Mouse (Mus musculus): ENCODE data around the gene Olfr1225. TPM values are rescaled to one million over a fixed set of nuclear protein-coding genes. Genes with fewer than 3 reads are reported as not detected.
"Not testable (repeated sequence)": the region's sequence is repeated elsewhere in the genome, so short reads cannot be mapped to it uniquely, and the experiment has no call there.

The Olfr1225 gene
- polyA plus RNA-seq (2015; fragmentation: Nextera tagmentation; extraction: Ambion mirVana), result not detected in 2 replicates

- no peak within 1 kb of the TSS for H3K27ac ChIP-seq
- ATAC-seq, result no peak
- H3K4me2 ChIP-seq (replicated peaks), result no peak within 1 kb of the TSS
These were observed at the start of gene Olfr1225 for GRCm38 (mm10) chr2:89174569-89174968. Gene Olfr1225 (minus strand): TSS chr2:89174669.

GRCm38 (mm10) chr2:89199948-89200347, 25.5 kb upstream of the Olfr1225 start, which contains the start of gene Olfr1226:
Gene Olfr1226 (minus strand): TSS chr2:89200048.
- Histone ChIP-seq H3K9ac (replicated peaks) (no peak within 1 kb of the TSS), H3K27ac (no peak within 1 kb of the TSS), H3K9me3 (no peaks in the 10 kb centered on the region), H3K4me1 (replicated peaks) (no peaks in the 10 kb centered on the region), H3K27me3 (no peaks in the 10 kb centered on the region), H3K36me3 (no peaks in the 10 kb centered on the region), H3K4me2 (replicated peaks) (no peak within 1 kb of the TSS), H3K4me3 (replicated peaks) (no peak within 1 kb of the TSS)
- no peak for ATAC-seq
- 72% methylated on average over 2 of the region's 2 CpGs for WGBS

More at GRCm38 (mm10) chr2:89174569-89174968, at the start of gene Olfr1225:
- H3K4me1 ChIP-seq (replicated peaks), result no peaks in the 10 kb centered on the region
- no peaks in the 10 kb centered on the region for H3K27me3 ChIP-seq
- H3K9me3 ChIP-seq, result no peaks in the 10 kb centered on the region
- no peak within 1 kb of the TSS for H3K9ac ChIP-seq (replicated peaks)
- H3K4me3 ChIP-seq (replicated peaks), result no peak within 1 kb of the TSS
- no peaks in the 10 kb centered on the region for H3K36me3 ChIP-seq
- 93% methylated on average over 1 of the region's 1 CpGs for WGBS

- Histone ChIP-seq H3K27ac (no peak overlapping the region), H3K4me3 (replicated peaks) (no peak overlapping the region), H3K27me3 (no peaks in the 10 kb centered on the region), H3K4me2 (replicated peaks) (no peak overlapping the region), H3K9me3 (no peaks in the 10 kb centered on the region), H3K9ac (replicated peaks) (no peak overlapping the region), H3K36me3 (no peaks in the 10 kb centered on the region), H3K4me1 (replicated peaks) (no peaks in the 10 kb centered on the region)
- no peak for ATAC-seq
- WGBS, result 94% methylated on average over 3 of the region's 3 CpGs
These were observed 22.0 kb upstream of the Olfr1225 start for GRCm38 (mm10) chr2:89196325-89196982.

GRCm38 (mm10) chr2:89164711-89165110, 9.8 kb downstream of the Olfr1225 start:
- ATAC-seq, result not testable (repeated sequence)

GRCm38 (mm10) chr2:89163991-89164390, 10.5 kb downstream of the Olfr1225 start, which contains the start of gene Olfr1224-ps1:
Gene Olfr1224-ps1 (minus strand): TSS chr2:89164091.
- not testable (repeated sequence) for H3K9me3 ChIP-seq; H3K27ac ChIP-seq; ATAC-seq; H3K4me3 ChIP-seq (replicated peaks); H3K4me1 ChIP-seq (replicated peaks); H3K27me3 ChIP-seq; H3K36me3 ChIP-seq; H3K4me2 ChIP-seq (replicated peaks); H3K9ac ChIP-seq (replicated peaks)
- 95% methylated on average over 8 of the region's 8 CpGs for WGBS

More at GRCm38 (mm10) chr2:89164711-89165110, 9.8 kb downstream of the Olfr1225 start:
- H3K27me3 ChIP-seq; H3K9ac ChIP-seq (replicated peaks); H3K4me3 ChIP-seq (replicated peaks); H3K36me3 ChIP-seq; H3K27ac ChIP-seq; H3K4me1 ChIP-seq (replicated peaks); H3K9me3 ChIP-seq; H3K4me2 ChIP-seq (replicated peaks): not testable (repeated sequence)
- WGBS, result 95% methylated on average over 4 of the region's 4 CpGs

- Histone ChIP-seq H3K4me3 (replicated peaks) (no peak within 1 kb of the TSS), H3K9me3 (no peaks in the 10 kb centered on the region), H3K27ac (no peak within 1 kb of the TSS), H3K4me1 (replicated peaks) (no peaks in the 10 kb centered on the region), H3K36me3 (no peaks in the 10 kb centered on the region), H3K4me2 (replicated peaks) (no peak within 1 kb of the TSS), H3K27me3 (no peaks in the 10 kb centered on the region), H3K9ac (replicated peaks) (no peak within 1 kb of the TSS)
- 67% methylated on average over 1 of the region's 1 CpGs for WGBS
- ATAC-seq, result no peak
These were observed 23.0 kb downstream of the Olfr1225 start, which contains the start of gene Olfr1223 for GRCm38 (mm10) chr2:89151460-89151859. Gene Olfr1223 (minus strand): TSS chr2:89151560.

- Histone ChIP-seq H3K4me1 (replicated peaks) (no peaks in the 10 kb centered on the region), H3K4me3 (replicated peaks) (no peak within 1 kb of the TSS), H3K27ac (no peak within 1 kb of the TSS), H3K36me3 (no peaks in the 10 kb centered on the region), H3K9ac (replicated peaks) (no peak within 1 kb of the TSS), H3K9me3 (no peaks in the 10 kb centered on the region), H3K4me2 (replicated peaks) (no peak within 1 kb of the TSS), H3K27me3 (no peaks in the 10 kb centered on the region)
- 86% methylated on average over 3 of the region's 3 CpGs for WGBS
- ATAC-seq, result no peak
These were observed 41.5 kb downstream of the Olfr1225 start, which contains the start of gene Olfr1222 for GRCm38 (mm10) chr2:89132954-89133353. Gene Olfr1222 (minus strand): TSS chr2:89133054.

Other genes starting within 250 kb of the Olfr1225 start
- not detected in 2 replicates for gene Olfr1211, start 236.6 kb downstream of the Olfr1225 start, polyA plus RNA-seq (2015; fragmentation: Nextera tagmentation; extraction: Ambion mirVana)
- gene Olfr1212, start 220.7 kb downstream of the Olfr1225 start, polyA plus RNA-seq (2015; fragmentation: Nextera tagmentation; extraction: Ambion mirVana), result not detected in 2 replicates
- gene Gm13762, start 194.4 kb downstream of the Olfr1225 start, polyA plus RNA-seq (2015; fragmentation: Nextera tagmentation; extraction: Ambion mirVana), result not detected in 2 replicates
- not detected in 2 replicates for gene Olfr1214, start 182.0 kb downstream of the Olfr1225 start, polyA plus RNA-seq (2015; fragmentation: Nextera tagmentation; extraction: Ambion mirVana)
- not detected in 2 replicates for gene Olfr1215, start 167.7 kb downstream of the Olfr1225 start, polyA plus RNA-seq (2015; fragmentation: Nextera tagmentation; extraction: Ambion mirVana)
- not detected in 2 replicates for gene Olfr1216, start 156.3 kb downstream of the Olfr1225 start, polyA plus RNA-seq (2015; fragmentation: Nextera tagmentation; extraction: Ambion mirVana)
- gene Olfr1217, start 142.6 kb downstream of the Olfr1225 start, polyA plus RNA-seq (2015; fragmentation: Nextera tagmentation; extraction: Ambion mirVana), result not detected in 2 replicates
- not detected in 2 replicates for gene Olfr1218, start 113.5 kb downstream of the Olfr1225 start, polyA plus RNA-seq (2015; fragmentation: Nextera tagmentation; extraction: Ambion mirVana)
- gene Olfr1219, start 91.2 kb downstream of the Olfr1225 start, polyA plus RNA-seq (2015; fragmentation: Nextera tagmentation; extraction: Ambion mirVana), result not detected in 2 replicates
- gene Olfr1220, start 67.8 kb downstream of the Olfr1225 start, polyA plus RNA-seq (2015; fragmentation: Nextera tagmentation; extraction: Ambion mirVana), result not detected in 2 replicates
- not detected in 2 replicates for gene Olfr1221, start 57.4 kb downstream of the Olfr1225 start, polyA plus RNA-seq (2015; fragmentation: Nextera tagmentation; extraction: Ambion mirVana)
- not detected in 2 replicates for gene Olfr1222, start 41.6 kb downstream of the Olfr1225 start, polyA plus RNA-seq (2015; fragmentation: Nextera tagmentation; extraction: Ambion mirVana)
- gene Olfr1223, start 23.1 kb downstream of the Olfr1225 start, polyA plus RNA-seq (2015; fragmentation: Nextera tagmentation; extraction: Ambion mirVana), result not detected in 2 replicates
- gene Olfr1224-ps1, start 10.6 kb downstream of the Olfr1225 start, polyA plus RNA-seq (2015; fragmentation: Nextera tagmentation; extraction: Ambion mirVana), result not detected in 2 replicates
- not detected in 2 replicates for gene Olfr1226, start 25.4 kb upstream of the Olfr1225 start, polyA plus RNA-seq (2015; fragmentation: Nextera tagmentation; extraction: Ambion mirVana)
- gene Olfr1228, start 79.4 kb upstream of the Olfr1225 start, polyA plus RNA-seq (2015; fragmentation: Nextera tagmentation; extraction: Ambion mirVana), result not detected in 2 replicates
- gene Olfr1229, start 113.3 kb upstream of the Olfr1225 start, polyA plus RNA-seq (2015; fragmentation: Nextera tagmentation; extraction: Ambion mirVana), result not detected in 2 replicates
- not detected in 2 replicates for gene Olfr1230, start 122.6 kb upstream of the Olfr1225 start, polyA plus RNA-seq (2015; fragmentation: Nextera tagmentation; extraction: Ambion mirVana)
- not detected in 2 replicates for gene Olfr1231, start 132.4 kb upstream of the Olfr1225 start, polyA plus RNA-seq (2015; fragmentation: Nextera tagmentation; extraction: Ambion mirVana)
- not detected in 2 replicates for gene Olfr1232, start 155.0 kb upstream of the Olfr1225 start, polyA plus RNA-seq (2015; fragmentation: Nextera tagmentation; extraction: Ambion mirVana)
- gene Olfr1233, start 167.7 kb upstream of the Olfr1225 start, polyA plus RNA-seq (2015; fragmentation: Nextera tagmentation; extraction: Ambion mirVana), result not detected in 2 replicates
- not detected in 2 replicates for gene Olfr1234, start 190.2 kb upstream of the Olfr1225 start, polyA plus RNA-seq (2015; fragmentation: Nextera tagmentation; extraction: Ambion mirVana)
- not detected in 2 replicates for gene Olfr1238, start 235.0 kb upstream of the Olfr1225 start, polyA plus RNA-seq (2015; fragmentation: Nextera tagmentation; extraction: Ambion mirVana)
- not detected in 2 replicates for gene Olfr1239, start 245.7 kb upstream of the Olfr1225 start, polyA plus RNA-seq (2015; fragmentation: Nextera tagmentation; extraction: Ambion mirVana)